Mouse (Mus musculus) monocyte, adult 5-6 weeks (primary cell): ENCODE measurements at regions not wholly inside any gene's neighbourhood (a gene's known extent, or its start where the extent isn't known, plus 50 kb on each side); places are given as distances from the start of the nearest gene placed in this dataset.
A peak's percentile ranks its signal among the peaks of the same experiment; 100 is the strongest.

Source experiments
- ATAC-seq: fragments of 153-309, 156-312 bp; replicated peaks from 2 replicates; pipeline ENCODE4 v1.8.0; 2017; ENCODE audit warnings: mild to moderate bottlenecking; ENCODE audit not compliant: low TSS enrichment, insufficient number of reproducible peaks, severe bottlenecking, poor library complexity, low FRiP score

GRCm38 (mm10) chr2:30718741-30719381 lies 84.6 kb downstream of the 1700001O22Rik start:
- no peak for ATAC-seq

- ATAC-seq, result peak; percentile 44; the same call in 1 of the 2 replicates
Measured at GRCm38 (mm10) chr2:30718329-30718675, 85.2 kb downstream of the 1700001O22Rik start.

GRCm38 (mm10) chr2:30717566-30718328 lies 85.7 kb downstream of the 1700001O22Rik start:
- no peak for ATAC-seq

GRCm38 (mm10) chr2:30716580-30717565 lies 86.6 kb downstream of the 1700001O22Rik start:
- ATAC-seq, result no peak

GRCm38 (mm10) chr2:30715720-30716310 lies 87.6 kb downstream of the 1700001O22Rik start:
- no peak for ATAC-seq

- no peak for ATAC-seq
Measured at GRCm38 (mm10) chr2:30713535-30713934, 89.9 kb downstream of the 1700001O22Rik start.

- no peak for ATAC-seq
Measured at GRCm38 (mm10) chr2:30712841-30713401, 90.5 kb downstream of the 1700001O22Rik start.

GRCm38 (mm10) chr2:30711853-30712498 lies 91.5 kb downstream of the 1700001O22Rik start:
- ATAC-seq, result peak; percentile 21; the same call in 1 of the 2 replicates

GRCm38 (mm10) chr2:30711476-30711852 lies 92.0 kb downstream of the 1700001O22Rik start:
- ATAC-seq, result no peak

- ATAC-seq, result no peak
Measured at GRCm38 (mm10) chr2:30710895-30711294, 92.6 kb downstream of the 1700001O22Rik start.

GRCm38 (mm10) chr2:30709386-30709884 lies 94.0 kb downstream of the 1700001O22Rik start:
- no peak for ATAC-seq

- ATAC-seq, result no peak
Measured at GRCm38 (mm10) chr2:30708762-30709385, 94.6 kb downstream of the 1700001O22Rik start.

GRCm38 (mm10) chr2:30708001-30708683 lies 95.3 kb downstream of the 1700001O22Rik start:
- ATAC-seq, result no peak

- ATAC-seq, result no peak
Measured at GRCm38 (mm10) chr2:30707099-30708000, 96.1 kb downstream of the 1700001O22Rik start.

GRCm38 (mm10) chr2:30706036-30706435 lies 97.4 kb downstream of the 1700001O22Rik start:
- no peak for ATAC-seq

- ATAC-seq, result no peak
Measured at GRCm38 (mm10) chr2:30703308-30703707, 100.2 kb downstream of the 1700001O22Rik start.
